Mouse (Mus musculus): ENCODE data around the gene Fubp3.

Fubp3 gene

GRCm38 (mm10) chr2:31619208-31619607 lies 46.8 kb downstream of the Fubp3 start:
- DNase-seq (ENCODE audit: low spot score): no peak

GRCm38 (mm10) chr2:31633531-31633930 lies 61.1 kb downstream of the Fubp3 start:
- no peak for DNase-seq (ENCODE audit: low spot score)

GRCm38 (mm10) chr2:31635281-31636137 lies 63.1 kb downstream of the Fubp3 start:
- no peak for DNase-seq (ENCODE audit: low spot score)

- DNase-seq (ENCODE audit: low spot score): no peak
Measured at GRCm38 (mm10) chr2:31636138-31636741, 63.8 kb downstream of the Fubp3 start.

- DNase-seq (ENCODE audit: low spot score): no peak
Measured at GRCm38 (mm10) chr2:31636742-31637141, 64.3 kb downstream of the Fubp3 start.

- no peak for DNase-seq (ENCODE audit: low spot score)
Measured at GRCm38 (mm10) chr2:31637311-31637710, 64.9 kb downstream of the Fubp3 start.

- peak; percentile 25 for DNase-seq (ENCODE audit: low spot score)
Measured at GRCm38 (mm10) chr2:31637807-31638206, 65.4 kb downstream of the Fubp3 start.

GRCm38 (mm10) chr2:31638581-31639465 lies 66.4 kb downstream of the Fubp3 start:
- no peak for DNase-seq (ENCODE audit: low spot score)

GRCm38 (mm10) chr2:31639466-31639760 lies 67.0 kb downstream of the Fubp3 start:
- no peak for DNase-seq (ENCODE audit: low spot score)

- no peak for DNase-seq (ENCODE audit: low spot score)
Measured at GRCm38 (mm10) chr2:31639901-31640608, 67.6 kb downstream of the Fubp3 start, which contains the start of gene Prdm12. Prdm12 (plus strand) TSS chr2:31640037.

GRCm38 (mm10) chr2:31640609-31641507 lies 68.4 kb downstream of the Fubp3 start:
- no peak for DNase-seq (ENCODE audit: low spot score)

GRCm38 (mm10) chr2:31641508-31641830 lies 69.0 kb downstream of the Fubp3 start:
- DNase-seq (ENCODE audit: low spot score): no peak

GRCm38 (mm10) chr2:31641929-31642328 lies 69.5 kb downstream of the Fubp3 start:
- DNase-seq (ENCODE audit: low spot score): no peak

- DNase-seq (ENCODE audit: low spot score): no peak
Measured at GRCm38 (mm10) chr2:31653971-31654853, 81.8 kb downstream of the Fubp3 start.

- DNase-seq (ENCODE audit: low spot score): peak; percentile 29
Measured at GRCm38 (mm10) chr2:31654854-31655559, 82.6 kb downstream of the Fubp3 start.

- DNase-seq (ENCODE audit: low spot score): no peak
Measured at GRCm38 (mm10) chr2:31656374-31656773, 83.9 kb downstream of the Fubp3 start.

- peak; percentile 13 for DNase-seq (ENCODE audit: low spot score)
Measured at GRCm38 (mm10) chr2:31662939-31663803, 90.7 kb downstream of the Fubp3 start.

- no peak for DNase-seq (ENCODE audit: low spot score)
Measured at GRCm38 (mm10) chr2:31663804-31664180, 91.3 kb downstream of the Fubp3 start.
